Mouse (Mus musculus): ENCODE results near the gene Ccn5.

DNA sequence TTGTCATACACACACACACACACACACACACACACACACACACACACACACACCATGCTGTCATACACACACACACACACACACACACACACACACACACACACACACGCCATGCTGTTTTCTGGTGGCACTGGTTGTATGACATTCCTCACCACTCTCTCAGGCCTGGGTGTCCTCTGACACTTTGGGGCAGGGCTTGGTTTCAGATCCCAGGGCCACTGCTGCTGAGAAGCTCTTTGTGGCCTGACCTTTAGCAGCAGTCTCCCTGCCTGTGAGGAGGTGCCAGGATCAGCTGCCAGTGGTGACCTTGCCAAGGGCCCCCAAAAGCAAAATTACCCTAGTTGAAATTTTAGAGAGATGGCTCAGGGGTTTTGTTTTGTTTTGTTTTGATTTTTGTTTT, 5.2 kb downstream of the Ccn5 start:
- TF ChIP-seq CTCF (IDR thresholded peaks at IDR 0.05) = no peak
- TF ChIP-seq EP300 (IDR thresholded peaks at IDR 0.05) = no peak

Measured in lung, postnatal 0 days (tissue).